Comparison of ENCODE assay signal across 8 mouse cellular contexts in the genomic region with DNA sequence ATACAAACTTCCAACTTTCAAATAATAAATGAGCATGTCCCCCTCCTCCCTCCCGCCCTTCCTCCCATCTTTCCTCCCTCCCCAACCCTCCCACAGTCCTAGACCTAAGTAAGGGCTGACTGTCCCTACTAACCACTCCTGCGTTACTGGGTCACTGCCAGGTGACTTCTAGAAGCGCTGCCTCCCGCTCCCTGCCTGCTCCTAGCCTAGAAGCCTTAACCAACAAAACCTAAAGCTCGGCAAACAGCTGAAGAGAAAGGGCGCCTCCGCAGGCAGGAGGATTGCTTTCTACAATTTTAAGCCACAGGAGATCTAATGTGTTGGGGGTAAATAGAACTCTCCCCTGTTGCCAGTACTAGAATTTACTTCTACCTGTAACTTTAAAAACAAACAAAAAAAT. TPM values are rescaled to one million over a fixed set of nuclear protein-coding genes. Genes with fewer than 3 reads are reported as not detected.
DNase-seq lines count a peak whose midpoint lies in the region; ATAC-seq and TF ChIP-seq lines count a peak whose summit lies in the region.

No protein-coding gene starts in this region.

- no peak overlapping the region for H3K27ac ChIP-seq in testis, adult 2 months (ENCODE audit: control insufficient read depth, insufficient read depth, low read depth, low read length)
- no peak overlapping the region for H3K27ac ChIP-seq in embryonic facial prominence, embryonic 11.5 days (replicated peaks; ENCODE audit: low read depth, low read length)
- peak overlapping the region; percentile 89; the same call in 1 of the 2 replicates for H3K27ac ChIP-seq in heart, postnatal 0 days (ENCODE audit: low read depth)
- no peak overlapping the region for H3K27ac ChIP-seq in lung, embryonic 14.5 days (ENCODE audit: low read depth)
- no peak overlapping the region for H3K27ac ChIP-seq in olfactory bulb, adult 2 months (ENCODE audit: insufficient read depth, low read depth, low read length)

- no peak for TF ChIP-seq POLR2A in testis, adult 2 months (IDR thresholded peaks at IDR 0.05; ENCODE audit: control insufficient read depth, low read depth, low read length)
- no peak for TF ChIP-seq POLR2A in olfactory bulb, adult 2 months (IDR thresholded peaks at IDR 0.05; ENCODE audit: insufficient read depth, low read depth, low read length)

- DNase-seq in testis, postnatal 14 days (ENCODE audit: low spot score) = no peak
- DNase-seq in embryonic facial prominence, embryonic 11.5 days (ENCODE audit: low spot score) = peak; percentile 52
- peak; percentile 18 for DNase-seq in heart, postnatal 0 days (ENCODE audit: low spot score)
- DNase-seq in kidney, postnatal 14 days = peak; percentile 55
- peak; percentile 63 for DNase-seq in lung, embryonic 14.5 days

- peak overlapping the region; percentile 35 for H3K4me3 ChIP-seq in testis, adult 2 months (ENCODE audit: control insufficient read depth, low read depth, low read length)
- H3K4me3 ChIP-seq in embryonic facial prominence, embryonic 11.5 days (ENCODE audit: low read depth, low read length) = peak overlapping the region; percentile 78
- H3K4me3 ChIP-seq in heart, postnatal 0 days (ENCODE audit: low read depth, low read length) = peak overlapping the region; percentile 59
- peak overlapping the region; percentile 66 for H3K4me3 ChIP-seq in lung, embryonic 14.5 days (ENCODE audit: low read depth, low read length)
- peak overlapping the region; percentile 32 for H3K4me3 ChIP-seq in olfactory bulb, adult 2 months (ENCODE audit: insufficient read depth, low read depth, low read length)

- H3K4me1 ChIP-seq in testis, adult 2 months (ENCODE audit: control insufficient read depth, insufficient read depth, low read length) = peaks cover 15% of the 10 kb centered on the region
- H3K4me1 ChIP-seq in embryonic facial prominence, embryonic 11.5 days (ENCODE audit: control insufficient read depth, insufficient read depth, low read length) = no peaks in the 10 kb centered on the region
- peaks cover 4% of the 10 kb centered on the region; the same call in 1 of the 2 replicates for H3K4me1 ChIP-seq in heart, postnatal 0 days (ENCODE audit: control insufficient read depth, insufficient read depth)
- peaks cover 6% of the 10 kb centered on the region; the same call in 1 of the 2 replicates for H3K4me1 ChIP-seq in lung, embryonic 14.5 days (ENCODE audit: insufficient read depth)
- peaks cover 5% of the 10 kb centered on the region for H3K4me1 ChIP-seq in olfactory bulb, adult 2 months (ENCODE audit: control insufficient read depth, insufficient read depth, low read length)

- H3K36me3 ChIP-seq in testis, adult 2 months (ENCODE audit: control insufficient read depth, insufficient read depth, low read length) = no peaks in the 10 kb centered on the region
- H3K36me3 ChIP-seq in embryonic facial prominence, embryonic 11.5 days (replicated peaks; ENCODE audit: control insufficient read depth, insufficient read depth, low read depth, low read length) = no peaks in the 10 kb centered on the region
- H3K36me3 ChIP-seq in heart, postnatal 0 days (replicated peaks; ENCODE audit: control insufficient read depth, insufficient read depth, low read length) = no peaks in the 10 kb centered on the region
- H3K36me3 ChIP-seq in lung, embryonic 14.5 days (ENCODE audit: insufficient read depth) = no peaks in the 10 kb centered on the region

- no peaks in the 10 kb centered on the region for H3K9me3 ChIP-seq in embryonic facial prominence, embryonic 11.5 days (replicated peaks; ENCODE audit: control insufficient read depth, low read length)
- no peaks in the 10 kb centered on the region for H3K9me3 ChIP-seq in heart, postnatal 0 days (replicated peaks; ENCODE audit: control insufficient read depth, low read length)
- no peaks in the 10 kb centered on the region for H3K9me3 ChIP-seq in lung, embryonic 14.5 days (ENCODE audit: low read depth, low read length)

- TF ChIP-seq CTCF in testis, adult 2 months (IDR thresholded peaks at IDR 0.05; ENCODE audit: control insufficient read depth, insufficient read depth, insufficient replicate concordance, low read depth, low read length) = no peak
- TF ChIP-seq CTCF in heart, postnatal 0 days (IDR thresholded peaks at IDR 0.05; ENCODE audit: low read depth) = peak; percentile 27
- TF ChIP-seq CTCF in lung, embryonic 14.5 days (IDR thresholded peaks at IDR 0.05; ENCODE audit: low read depth) = peak; percentile 21; the same call in 1 of the 2 replicates
- TF ChIP-seq CTCF in olfactory bulb, adult 2 months (IDR thresholded peaks at IDR 0.05; ENCODE audit: insufficient read depth, low read depth, low read length) = no peak

- ATAC-seq in embryonic facial prominence, embryonic 11.5 days (replicated peaks; ENCODE audit: insufficient number of reproducible peaks, low FRiP score, low TSS enrichment, low read depth) = no peak
- no peak for ATAC-seq in heart, postnatal 0 days (ENCODE audit: insufficient read depth, low read depth)
- no peak for ATAC-seq in lung, embryonic 14.5 days (ENCODE audit: insufficient read depth)
- ATAC-seq in erythroblast, adult 5-6 weeks (replicated peaks; ENCODE audit: low FRiP score, poor library complexity, severe bottlenecking) = no peak

- no peak for TF ChIP-seq EP300 in heart, postnatal 0 days (IDR thresholded peaks at IDR 0.05; ENCODE audit: low read depth)

- H3K9ac ChIP-seq in embryonic facial prominence, embryonic 11.5 days (replicated peaks; ENCODE audit: low read length) = peak overlapping the region; percentile 80
- H3K9ac ChIP-seq in heart, postnatal 0 days (replicated peaks; ENCODE audit: low read depth, low read length) = peak overlapping the region; percentile 67
- H3K9ac ChIP-seq in lung, embryonic 14.5 days = peak overlapping the region; percentile 26; the same call in 1 of the 2 replicates

- WGBS in embryonic facial prominence, embryonic 11.5 days = 9% methylated on average over 7 of the region's 7 CpGs
- 19% methylated on average over 7 of the region's 7 CpGs for WGBS in heart, postnatal 0 days
- 15% methylated on average over 7 of the region's 7 CpGs for WGBS in lung, embryonic 14.5 days
- 28% methylated on average over 7 of the region's 7 CpGs for WGBS in olfactory bulb, adult 2 months

- no peaks in the 10 kb centered on the region for H3K27me3 ChIP-seq in testis, adult 2 months (ENCODE audit: control insufficient read depth, insufficient read depth, low read length)
- no peaks in the 10 kb centered on the region for H3K27me3 ChIP-seq in embryonic facial prominence, embryonic 11.5 days (ENCODE audit: control insufficient read depth, insufficient read depth, low read length)
- no peaks in the 10 kb centered on the region for H3K27me3 ChIP-seq in heart, postnatal 0 days (ENCODE audit: control insufficient read depth, insufficient read depth, low read length)
- peaks cover 6% of the 10 kb centered on the region; the same call in 1 of the 2 replicates for H3K27me3 ChIP-seq in lung, embryonic 14.5 days (ENCODE audit: insufficient read depth, low read length)

- H3K4me2 ChIP-seq in embryonic facial prominence, embryonic 11.5 days (ENCODE audit: low read depth, low read length) = peak overlapping the region; percentile 95; the same call in 1 of the 2 replicates
- peak overlapping the region; percentile 96 for H3K4me2 ChIP-seq in heart, postnatal 0 days (ENCODE audit: low read depth, low read length)
- peak overlapping the region; percentile 97 for H3K4me2 ChIP-seq in lung, embryonic 14.5 days

RNA-seq across cellular contexts. Expression of gene Kctd12, which starts 2.0 kb away (rescaled TPM):
- polyA plus RNA-seq in testis, adult 2 months (2012; rRNA removed) = 4.7 and 5.8 TPM in 2 replicates
- polyA plus RNA-seq in embryonic facial prominence, embryonic 11.5 days (2014; fragmentation: Nextera tagmentation; extraction: Ambion mirVana) = 35.9 and 43.7 TPM in 2 replicates
- total RNA-seq in heart, postnatal 0 days (2014; rRNA removed; ENCODE audit: low replicate concordance) = 28.2 and 32.3 TPM in 2 replicates
- polyA plus RNA-seq in heart, postnatal 0 days (2015; fragmentation: Nextera tagmentation; extraction: Ambion mirVana) = 4.6 and 6.4 TPM in 2 replicates
- polyA plus RNA-seq in lung, embryonic 14.5 days (2014; fragmentation: Nextera tagmentation; extraction: Ambion mirVana) = 8.9 and 10.9 TPM in 2 replicates
- polyA plus RNA-seq in olfactory bulb, adult 2 months (2012; ENCODE audit: insufficient read depth, insufficient read length, low replicate concordance, missing spikeins) = 83.4 and 413 TPM in 2 replicates
- total RNA-seq in erythroblast, adult 5-6 weeks (2015; ENCODE audit: low replicate concordance) = 40.2 and 87.6 TPM in 2 replicates
- 21.2 and 30.0 TPM in 2 replicates for total RNA-seq in erythroblast, adult 5-6 weeks (2017; ENCODE audit: low replicate concordance)

Comparison
In these comparisons a context has a peak if more than half of its experiments do, and no peak if none do; other contexts are left out.
1. CTCF ChIP-seq: peak in heart, postnatal 0 days (single experiment) and lung, embryonic 14.5 days (single experiment); none in testis, adult 2 months (single experiment) and olfactory bulb, adult 2 months (single experiment).
2. H3K9ac ChIP-seq: peak in every context shown above with its lines; median percentile 80 in embryonic facial prominence, embryonic 11.5 days; 67 in heart, postnatal 0 days; 26 in lung, embryonic 14.5 days.
3. Peak in every context shown above with its lines, with median percentiles within 50 percentile points of each other: H3K4me3 ChIP-seq and H3K4me2 ChIP-seq.